Mouse (Mus musculus): ENCODE results near the gene Olfr523. TPM values are rescaled to one million over a fixed set of nuclear protein-coding genes. Genes with fewer than 3 reads are reported as not detected.

The Olfr523 gene
- polyA plus RNA-seq, 1 experiment from 2014 or later: not detected

DNA sequence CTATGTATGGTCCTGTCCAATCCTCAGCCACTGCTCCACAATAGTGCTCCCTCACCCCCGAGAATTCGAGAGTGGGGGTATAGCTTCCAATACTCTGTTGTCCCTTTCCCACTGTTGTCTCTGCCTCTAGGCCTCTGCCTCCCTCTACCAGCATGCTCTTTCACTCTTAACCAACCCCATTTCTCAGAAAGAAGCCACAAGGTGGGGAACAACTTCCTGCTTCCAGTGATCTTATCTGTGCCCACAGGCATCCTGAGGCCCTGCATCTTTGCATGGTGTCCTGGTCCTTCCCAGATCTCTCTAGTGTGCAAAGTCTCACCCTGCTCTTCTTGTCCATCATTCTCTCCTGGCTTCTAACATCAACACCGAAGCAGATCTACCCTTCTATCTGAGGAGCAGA is 33.9 kb downstream of the Olfr523 start:
- WGBS: 59% methylated on average over 3 of the region's 3 CpGs

DNA sequence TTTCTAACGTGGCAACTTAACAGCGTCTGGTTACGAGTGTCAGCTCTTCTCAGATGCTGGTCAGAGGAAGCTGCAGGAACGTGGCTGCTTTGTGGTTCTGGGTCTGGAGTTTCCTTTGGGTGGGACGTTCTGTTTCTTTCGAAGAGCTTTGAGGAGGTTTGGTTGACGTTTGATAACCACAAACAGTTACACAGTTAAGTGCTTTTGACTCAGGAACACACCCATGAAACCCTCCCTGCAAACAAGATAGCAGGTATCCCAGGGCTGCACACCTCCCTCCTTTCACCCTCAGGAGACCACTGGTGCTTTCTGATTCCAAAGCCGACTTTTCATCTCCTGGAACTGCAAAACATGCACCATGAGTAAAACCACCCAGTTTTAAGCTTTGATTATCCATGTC is 35.1 kb downstream of the Olfr523 start:
- H3K27ac ChIP-seq (replicated peaks): no peak overlapping the region
- H3K4me3 ChIP-seq: no peak overlapping the region
- H3K4me1 ChIP-seq: no peaks in the 10 kb centered on the region
- no peak overlapping the region for H3K9ac ChIP-seq
- ATAC-seq (ENCODE audit: extremely low read depth, insufficient number of reproducible peaks, low FRiP score, low TSS enrichment): no peak
- H3K9me3 ChIP-seq: no peaks in the 10 kb centered on the region
- H3K36me3 ChIP-seq: no peaks in the 10 kb centered on the region
- 60% methylated on average over 8 of the region's 8 CpGs for WGBS
- H3K4me2 ChIP-seq: no peak overlapping the region
- H3K27me3 ChIP-seq (replicated peaks): peaks cover 3% of the 10 kb centered on the region; the same call in 1 of the 2 replicates

More for the DNA sequence above, 33.9 kb downstream of the Olfr523 start:
- H3K27ac ChIP-seq (replicated peaks): no peak overlapping the region
- H3K4me2 ChIP-seq: no peak overlapping the region
- peaks cover 3% of the 10 kb centered on the region; the same call in 1 of the 2 replicates for H3K27me3 ChIP-seq (replicated peaks)
- no peaks in the 10 kb centered on the region for H3K9me3 ChIP-seq
- H3K9ac ChIP-seq: no peak overlapping the region
- H3K4me3 ChIP-seq: no peak overlapping the region
- no peaks in the 10 kb centered on the region for H3K36me3 ChIP-seq
- ATAC-seq (ENCODE audit: extremely low read depth, insufficient number of reproducible peaks, low FRiP score, low TSS enrichment): no peak
- H3K4me1 ChIP-seq: no peaks in the 10 kb centered on the region

DNA sequence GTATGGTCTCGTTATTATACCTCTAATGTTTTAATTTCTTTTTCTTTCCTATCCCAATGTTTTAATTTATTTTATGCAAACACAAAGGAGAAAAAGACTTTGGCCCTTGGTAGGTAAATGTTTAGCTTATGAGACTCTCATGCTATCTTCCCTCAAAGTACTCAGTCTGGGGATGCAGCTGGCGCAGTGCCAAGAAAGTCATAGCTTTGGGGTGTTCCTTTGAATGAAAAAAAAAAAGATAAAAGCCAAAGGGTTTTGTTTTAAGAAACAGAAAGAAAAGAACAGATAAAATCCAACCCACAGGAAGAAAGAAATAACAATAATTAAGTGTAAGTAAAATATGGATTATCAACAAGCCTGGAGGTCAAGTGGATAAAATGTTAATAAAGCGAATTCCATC is 35.7 kb downstream of the Olfr523 start:
- Histone ChIP-seq H3K4me1 (no peaks in the 10 kb centered on the region), H3K4me3 (no peak overlapping the region), H3K27ac (replicated peaks) (no peak overlapping the region), H3K9me3 (no peaks in the 10 kb centered on the region), H3K27me3 (replicated peaks) (peaks cover 3% of the 10 kb centered on the region; the same call in 1 of the 2 replicates), H3K36me3 (no peaks in the 10 kb centered on the region), H3K9ac (no peak overlapping the region), H3K4me2 (no peak overlapping the region)
- WGBS: 63% methylated on average over 3 of the region's 3 CpGs
- no peak for ATAC-seq (ENCODE audit: extremely low read depth, insufficient number of reproducible peaks, low FRiP score, low TSS enrichment)

DNA sequence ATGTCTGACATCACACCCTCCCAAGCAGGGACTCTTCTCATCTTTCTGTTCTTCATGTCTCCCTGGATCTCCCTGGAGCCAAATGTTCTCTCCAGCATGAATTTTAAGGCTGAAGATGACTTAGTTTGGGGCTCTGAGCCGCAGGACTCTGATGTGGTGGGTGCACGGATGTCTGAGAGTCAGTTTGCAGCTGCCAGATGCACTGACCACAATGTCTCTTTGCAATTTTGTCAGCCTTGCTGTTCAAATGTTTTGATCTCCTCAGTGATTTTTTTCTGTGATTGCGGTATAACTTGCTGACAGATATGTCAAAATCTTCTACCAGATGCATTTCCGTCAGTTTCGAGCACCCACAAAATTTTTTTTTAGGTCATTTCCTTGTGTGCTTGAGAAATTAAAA is 40.8 kb downstream of the Olfr523 start:
- ATAC-seq (ENCODE audit: extremely low read depth, insufficient number of reproducible peaks, low FRiP score, low TSS enrichment): no peak

DNA sequence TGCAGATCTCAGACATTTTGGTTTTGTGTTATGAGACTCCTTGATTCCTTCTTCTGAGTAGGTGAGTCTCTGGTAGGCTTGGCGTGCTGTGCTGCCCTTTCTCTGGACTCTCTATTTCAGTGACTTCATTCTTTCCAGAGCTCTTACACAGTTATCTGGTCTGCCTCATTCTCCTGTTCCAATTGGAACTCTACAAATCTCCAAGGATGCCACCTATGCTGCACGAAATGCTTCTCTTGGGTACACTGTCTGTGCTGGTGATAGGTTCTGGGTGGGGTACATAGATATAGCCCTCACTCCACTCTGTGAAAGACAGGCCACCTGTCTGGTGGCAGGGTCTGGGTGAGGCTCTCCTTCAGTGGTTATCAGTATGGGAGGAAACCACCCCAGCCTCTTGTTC is 45.0 kb downstream of the Olfr523 start, which contains the start of gene Cd163l1:
Gene Cd163l1, plus strand, starts transcription at position 301 of the 400 bp plus-strand sequence.
- H3K27me3 ChIP-seq (replicated peaks): 0 out of 2 replicates have a peak, but pooled peaks cover 5% of the 10 kb centered on the region
- no peaks in the 10 kb centered on the region for H3K36me3 ChIP-seq
- 69% methylated on average over 2 of the region's 2 CpGs for WGBS
- H3K4me3 ChIP-seq: no peak within 1 kb of the TSS
- H3K4me1 ChIP-seq: no peaks in the 10 kb centered on the region
- no peak within 1 kb of the TSS for H3K9ac ChIP-seq
- H3K9me3 ChIP-seq: no peaks in the 10 kb centered on the region
- no peak within 1 kb of the TSS for H3K27ac ChIP-seq (replicated peaks)
- no peak within 1 kb of the TSS for H3K4me2 ChIP-seq
- ATAC-seq (ENCODE audit: extremely low read depth, insufficient number of reproducible peaks, low FRiP score, low TSS enrichment): no peak

More for the DNA sequence above, 40.8 kb downstream of the Olfr523 start:
- Histone ChIP-seq H3K36me3 (no peaks in the 10 kb centered on the region), H3K4me1 (no peaks in the 10 kb centered on the region), H3K9me3 (no peaks in the 10 kb centered on the region), H3K27me3 (replicated peaks) (0 out of 2 replicates have a peak, but pooled peaks cover 5% of the 10 kb centered on the region), H3K4me3 (no peak overlapping the region), H3K4me2 (no peak overlapping the region), H3K27ac (replicated peaks) (no peak overlapping the region), H3K9ac (no peak overlapping the region)
- WGBS: 68% methylated on average over 5 of the region's 5 CpGs

DNA sequence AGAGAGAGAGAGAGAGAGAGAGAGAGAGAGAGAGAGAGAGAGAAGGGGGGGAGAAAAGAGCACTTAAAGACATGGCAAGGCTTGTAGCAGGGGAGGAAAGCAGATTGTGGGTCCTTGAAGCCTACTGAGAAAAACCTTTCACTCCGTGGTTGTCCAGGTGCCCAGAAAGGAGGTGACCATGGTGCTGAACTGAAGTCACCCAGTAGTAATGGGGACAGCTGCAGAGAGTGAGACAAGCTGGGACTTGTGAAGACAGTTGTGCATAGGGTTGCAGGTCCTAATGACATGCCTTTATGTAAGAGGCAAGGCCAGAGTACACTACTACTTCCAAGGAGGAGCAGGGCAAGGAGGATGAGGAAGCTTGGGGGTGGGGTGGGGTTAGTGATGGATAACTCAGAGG is 46.3 kb downstream of the Olfr523 start:
- no peaks in the 10 kb centered on the region for H3K27me3 ChIP-seq (replicated peaks)
- no peak for ATAC-seq (ENCODE audit: extremely low read depth, insufficient number of reproducible peaks, low FRiP score, low TSS enrichment)
- H3K36me3 ChIP-seq: no peaks in the 10 kb centered on the region
- no peak overlapping the region for H3K27ac ChIP-seq (replicated peaks)
- H3K4me3 ChIP-seq: no peak overlapping the region
- no peaks in the 10 kb centered on the region for H3K9me3 ChIP-seq
- H3K4me1 ChIP-seq: no peaks in the 10 kb centered on the region
- WGBS: 24% methylated on average over 1 of the region's 1 CpGs
- H3K4me2 ChIP-seq: no peak overlapping the region
- no peak overlapping the region for H3K9ac ChIP-seq

DNA sequence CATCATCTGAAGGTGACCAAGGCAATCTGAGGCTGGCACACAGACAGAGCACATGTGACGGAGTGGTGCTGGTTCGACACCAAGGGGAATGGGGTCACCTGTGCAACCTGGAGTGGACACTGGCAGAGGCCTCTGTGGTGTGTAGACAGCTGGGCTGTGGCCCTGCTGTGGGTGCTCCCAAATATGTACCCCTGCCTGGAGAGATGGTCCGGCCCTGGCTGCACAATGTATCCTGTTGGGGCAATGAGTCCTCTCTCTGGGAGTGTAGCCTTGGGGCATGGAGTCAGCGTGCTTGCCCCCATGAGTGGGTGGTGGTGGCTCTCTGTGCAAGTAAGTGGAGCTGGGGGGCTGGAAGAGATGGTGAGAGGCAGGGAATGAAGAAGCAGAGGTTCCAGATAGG is 47.4 kb downstream of the Olfr523 start:
- H3K9me3 ChIP-seq: no peaks in the 10 kb centered on the region
- H3K9ac ChIP-seq: no peak overlapping the region
- 73% methylated on average over 4 of the region's 4 CpGs for WGBS
- H3K4me2 ChIP-seq: no peak overlapping the region
- H3K27me3 ChIP-seq (replicated peaks): no peaks in the 10 kb centered on the region
- no peak for ATAC-seq (ENCODE audit: extremely low read depth, insufficient number of reproducible peaks, low FRiP score, low TSS enrichment)
- no peak overlapping the region for H3K4me3 ChIP-seq
- H3K36me3 ChIP-seq: no peaks in the 10 kb centered on the region
- no peak overlapping the region for H3K27ac ChIP-seq (replicated peaks)
- no peaks in the 10 kb centered on the region for H3K4me1 ChIP-seq

DNA sequence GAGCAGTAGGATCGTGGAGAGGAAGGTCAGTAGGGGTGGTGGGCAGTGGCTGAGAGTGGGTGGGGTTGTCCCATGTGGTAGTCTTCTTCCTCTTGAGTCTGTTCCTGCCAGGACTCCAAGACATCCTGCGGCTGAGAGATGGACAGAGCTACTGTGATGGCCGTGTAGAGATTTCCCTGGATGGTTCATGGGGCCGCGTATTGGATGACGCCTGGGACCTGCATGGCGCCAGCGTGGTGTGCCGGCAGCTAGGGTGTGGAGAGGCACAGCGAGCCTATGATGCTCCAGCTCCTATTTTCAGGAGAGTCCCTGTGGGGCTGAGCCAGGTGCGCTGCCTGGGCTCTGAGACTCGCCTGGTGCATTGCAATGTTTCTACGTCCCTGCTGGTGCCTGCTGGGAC is 51.2 kb downstream of the Olfr523 start:
- Histone ChIP-seq H3K4me3 (no peak overlapping the region), H3K4me2 (no peak overlapping the region), H3K9ac (no peak overlapping the region), H3K27me3 (replicated peaks) (no peaks in the 10 kb centered on the region), H3K27ac (replicated peaks) (no peak overlapping the region), H3K4me1 (no peaks in the 10 kb centered on the region), H3K36me3 (no peaks in the 10 kb centered on the region), H3K9me3 (no peaks in the 10 kb centered on the region)
- 67% methylated on average over 13 of the region's 13 CpGs for WGBS
- ATAC-seq (ENCODE audit: extremely low read depth, insufficient number of reproducible peaks, low FRiP score, low TSS enrichment): no peak

Other genes starting within 250 kb of the Olfr523 start
- not detected in 2 replicates for gene Utf1, start 229.4 kb upstream of the Olfr523 start, polyA plus RNA-seq (2015; fragmentation: Nextera tagmentation; extraction: Ambion mirVana)
- 0.28 TPM in 1 of 2 replicates, not detected in the other for gene 6430531B16Rik, start 194.5 kb upstream of the Olfr523 start, polyA plus RNA-seq (2015; fragmentation: Nextera tagmentation; extraction: Ambion mirVana)
- gene Adam8, start 180.7 kb upstream of the Olfr523 start, polyA plus RNA-seq (2015; fragmentation: Nextera tagmentation; extraction: Ambion mirVana): 0.83 and 1.0 TPM in 2 replicates
- gene Zfp511, start 136.8 kb upstream of the Olfr523 start, polyA plus RNA-seq (2015; fragmentation: Nextera tagmentation; extraction: Ambion mirVana): 27.7 and 33.6 TPM in 2 replicates
- gene Tubgcp2, start 136.5 kb upstream of the Olfr523 start, polyA plus RNA-seq (2015; fragmentation: Nextera tagmentation; extraction: Ambion mirVana): 36.4 and 37.0 TPM in 2 replicates
- not detected in 2 replicates for gene Msx3, start 124.1 kb upstream of the Olfr523 start, polyA plus RNA-seq (2015; fragmentation: Nextera tagmentation; extraction: Ambion mirVana)
- gene Caly, start 90.7 kb upstream of the Olfr523 start, polyA plus RNA-seq (2015; fragmentation: Nextera tagmentation; extraction: Ambion mirVana): 0.25 and 0.66 TPM in 2 replicates
- gene Prap1, start 79.8 kb upstream of the Olfr523 start, polyA plus RNA-seq (2015; fragmentation: Nextera tagmentation; extraction: Ambion mirVana): 0.33 TPM in 1 of 2 replicates, not detected in the other
- gene Fuom, start 70.8 kb upstream of the Olfr523 start, polyA plus RNA-seq (2015; fragmentation: Nextera tagmentation; extraction: Ambion mirVana): 74.4 and 80.9 TPM in 2 replicates
- 10.9 and 14.4 TPM in 2 replicates for gene Paox, start 57.4 kb upstream of the Olfr523 start, polyA plus RNA-seq (2015; fragmentation: Nextera tagmentation; extraction: Ambion mirVana)
- gene Echs1, start 56.7 kb upstream of the Olfr523 start, polyA plus RNA-seq (2015; fragmentation: Nextera tagmentation; extraction: Ambion mirVana): 169 and 182 TPM in 2 replicates
- gene Mtg1, start 35.7 kb upstream of the Olfr523 start, polyA plus RNA-seq (2015; fragmentation: Nextera tagmentation; extraction: Ambion mirVana): 27.2 and 30.5 TPM in 2 replicates
- gene Sprn, start 18.3 kb upstream of the Olfr523 start, polyA plus RNA-seq (2015; fragmentation: Nextera tagmentation; extraction: Ambion mirVana): 0.10 TPM in 1 of 2 replicates, not detected in the other
- not detected in 2 replicates for gene Olfr522, start 8.5 kb upstream of the Olfr523 start, polyA plus RNA-seq (2015; fragmentation: Nextera tagmentation; extraction: Ambion mirVana)
- gene Olfr524, start 32.7 kb downstream of the Olfr523 start, polyA plus RNA-seq (2015; fragmentation: Nextera tagmentation; extraction: Ambion mirVana): not detected in 2 replicates
- gene Cd163l1, start 45.0 kb downstream of the Olfr523 start, polyA plus RNA-seq (2015; fragmentation: Nextera tagmentation; extraction: Ambion mirVana): 0.39 TPM in 1 of 2 replicates, not detected in the other
- gene 5830411N06Rik, start 74.1 kb downstream of the Olfr523 start, polyA plus RNA-seq (2015; fragmentation: Nextera tagmentation; extraction: Ambion mirVana): not detected in 2 replicates
- not detected in 2 replicates for gene Olfr525, start 147.6 kb downstream of the Olfr523 start, polyA plus RNA-seq (2015; fragmentation: Nextera tagmentation; extraction: Ambion mirVana)
- gene Olfr527, start 160.8 kb downstream of the Olfr523 start, polyA plus RNA-seq (2015; fragmentation: Nextera tagmentation; extraction: Ambion mirVana): not detected in 2 replicates
- gene Olfr60, start 188.5 kb downstream of the Olfr523 start, polyA plus RNA-seq (2015; fragmentation: Nextera tagmentation; extraction: Ambion mirVana): not detected in 2 replicates
- gene Olfr530, start 203.1 kb downstream of the Olfr523 start, polyA plus RNA-seq (2015; fragmentation: Nextera tagmentation; extraction: Ambion mirVana): not detected in 2 replicates
- gene Olfr531, start 229.7 kb downstream of the Olfr523 start, polyA plus RNA-seq (2015; fragmentation: Nextera tagmentation; extraction: Ambion mirVana): not detected in 2 replicates
- not detected in 2 replicates for gene Olfr532, start 248.4 kb downstream of the Olfr523 start, polyA plus RNA-seq (2015; fragmentation: Nextera tagmentation; extraction: Ambion mirVana)

Data from heart, embryonic 13.5 days (tissue).